13 mouse cellular contexts compared by ENCODE assay signal in the genomic region with DNA sequence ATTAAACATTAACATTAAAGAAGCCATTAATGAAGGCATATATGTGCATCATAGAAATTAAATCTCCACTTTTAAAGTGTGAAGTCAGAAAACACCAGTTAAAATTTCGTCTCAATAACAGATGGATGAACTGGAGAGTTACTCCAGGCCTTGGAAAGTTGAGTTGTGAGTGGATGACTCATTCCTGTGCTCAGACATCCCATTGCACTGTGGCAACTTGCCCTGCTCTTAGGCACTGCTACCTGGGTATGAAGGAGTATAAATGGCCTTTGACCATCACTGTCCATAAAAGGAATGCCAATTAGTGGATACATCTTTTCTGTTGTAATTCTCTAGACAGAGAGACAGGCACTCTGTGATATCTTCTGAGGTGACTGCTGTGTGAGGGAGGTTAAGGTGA.
DNase-seq lines count a peak whose midpoint lies in the region.
"Had no signal": no experiment of that assay in that cellular context is flagged by ENCODE, and none has a peak within 500 bp of the region (broad histone marks: within the 10 kb centered on the region; RNA-seq: fewer than 3 reads in every experiment).

No protein-coding gene starts in this region.

- peak; percentile 1 for DNase-seq in adrenal gland, postnatal 10 days
- DNase-seq in adrenal gland, postnatal 14 days, result no peak
- peak; percentile 1 to 29 for DNase-seq in kidney, adult 8-10 months
- no peak for DNase-seq in kidney, adult 18-20 months
- peak; percentile 40 for DNase-seq in NIH3T3 (ENCODE audit: low read depth)
- DNase-seq in kidney, postnatal 25 days, result peak; percentile 12 to 43
- no peak for DNase-seq in frontal cortex, postnatal 10 days (ENCODE audit: low spot score in 2 of 2)
- no peak for DNase-seq in heart, adult 8-10 months (ENCODE audit: low spot score)
- DNase-seq: cerebellum, adult 11-12 months; cerebellum, adult 9-10 months; cerebellum, postnatal 25 days; gastrocnemius, postnatal 14 days; heart, postnatal 36 days had no signal

Comparison
In these comparisons a context has a peak if more than half of its experiments do, and no peak if none do; other contexts are left out.
1. DNase-seq: peak in adrenal gland, postnatal 10 days (single experiment), kidney, adult 8-10 months (2 of 2), NIH3T3 (single experiment) and kidney, postnatal 25 days (2 of 2); none in adrenal gland, postnatal 14 days (single experiment), kidney, adult 18-20 months (single experiment), frontal cortex, postnatal 10 days (0 of 2) and heart, adult 8-10 months (single experiment).